Mouse (Mus musculus) limb, embryonic 11.5 days (tissue): Measurements from ENCODE around the gene Gse1. TPM values are rescaled to one million over a fixed set of nuclear protein-coding genes. Genes with fewer than 3 reads are reported as not detected.
A peak's percentile ranks its signal among the peaks of the same experiment; 100 is the strongest.

Source experiments
- ATAC-seq: fragments of 200-750 bp; cut with Nextera tagmentation; 2 replicates; pipeline ENCODE4 v1.8.0; 2017; ENCODE audit warnings: low read depth; ENCODE audit not compliant: insufficient number of reproducible peaks, low FRiP score, low TSS enrichment
- DNase-seq: peaks from one replicate; pipeline ENCODE4 v3.0.0-alpha.2; 2015; ENCODE audit warnings: low spot score
- H3K27ac ChIP-seq: fragments of 300-500 bp; sonication (generic); replicated peaks from 2 replicates; pipeline ENCODE4 v1.5.1; 2014; ENCODE audit warnings: low read depth, mild to moderate bottlenecking, low read length
- H3K27me3 ChIP-seq: fragments of 300-500 bp; sonication (generic); 2 replicates; pipeline ENCODE4 v1.6.1; 2014; ENCODE audit warnings: mild to moderate bottlenecking, low read length, mixed read lengths; ENCODE audit not compliant: control insufficient read depth, insufficient read depth
- H3K36me3 ChIP-seq: fragments of 300-500 bp; sonication (generic); 2 replicates; pipeline ENCODE4 v1.6.1; 2014; ENCODE audit warnings: mild to moderate bottlenecking, low read length, moderate library complexity, mixed read lengths; ENCODE audit not compliant: control insufficient read depth, insufficient read depth
- H3K4me1 ChIP-seq: fragments of 300-500 bp; sonication (generic); 2 replicates; pipeline ENCODE4 v1.6.1; 2014; ENCODE audit warnings: low read length, mixed read lengths; ENCODE audit not compliant: control insufficient read depth, insufficient read depth
- H3K4me2 ChIP-seq: fragments of 300-500 bp; sonication (generic); 2 replicates; pipeline ENCODE4 v1.6.1; 2014; ENCODE audit warnings: low read depth, mild to moderate bottlenecking, moderate library complexity; ENCODE audit not compliant: severe bottlenecking
- H3K4me3 ChIP-seq: fragments of 300-500 bp; sonication (generic); 2 replicates; pipeline ENCODE4 v1.5.1; 2014; ENCODE audit warnings: low read depth, low read length
- H3K9ac ChIP-seq: fragments of 300-500 bp; sonication (generic); 2 replicates; pipeline ENCODE4 v1.6.1; 2014; ENCODE audit warnings: mild to moderate bottlenecking, low read length
- H3K9me3 ChIP-seq: fragments of 300-500 bp; sonication (generic); 2 replicates; pipeline ENCODE4 v1.6.1; 2016; ENCODE audit warnings: low read length; ENCODE audit not compliant: control insufficient read depth
- WGBS: fragments of 180-500 bp; shearing (Covaris S2); extraction: QIAGEN DNeasy Blood & Tissue Kit; methylation state at CpG from one replicate; pipeline ENCODE4 v1.1.7; 2014; 5-methylcytosine and 5-hydroxymethylcytosine counted together
- polyA plus RNA-seq: library from polyadenylated mRNA; unstranded; fragments of >200 nt; fragmentation: Nextera tagmentation; extraction: Ambion mirVana; gene quantifications from 2 replicates; pipeline ENCODE4 v1.2.1, GENCODE M21; 2014

Gse1 gene
- polyA plus RNA-seq, 1 experiment from 2014 or later, result 6.6 TPM

DNA sequence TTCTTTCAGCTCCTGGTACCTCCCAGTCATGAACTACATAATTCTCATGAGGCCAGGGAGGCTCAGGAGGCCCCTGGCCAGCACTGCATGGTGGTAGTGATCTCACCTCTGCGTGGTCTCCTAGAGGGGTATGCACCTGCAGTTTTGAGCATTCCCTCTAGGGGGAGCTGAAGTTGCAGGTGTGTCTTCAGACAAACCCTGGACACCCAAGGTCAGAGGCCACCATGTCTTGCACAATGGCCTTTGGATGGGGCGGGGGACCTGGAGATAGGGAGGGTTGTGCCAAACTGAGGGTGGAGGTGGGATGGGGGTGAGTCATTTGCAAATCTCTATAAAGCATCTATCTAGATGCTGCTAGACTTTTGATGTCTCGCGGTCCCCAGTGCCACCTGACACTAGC, 87.4 kb downstream of the Gse1 start:
- H3K4me3 ChIP-seq, result no peak overlapping the region
- 89% methylated on average over 4 of the region's 4 CpGs for WGBS
- H3K27me3 ChIP-seq, result no peaks in the 10 kb centered on the region
- no peak for ATAC-seq
- no peak overlapping the region for H3K27ac ChIP-seq
- DNase-seq, result no peak
- peaks cover 11% of the 10 kb centered on the region for H3K4me1 ChIP-seq
- H3K36me3 ChIP-seq, result no peaks in the 10 kb centered on the region
- H3K9ac ChIP-seq, result no peak overlapping the region
- H3K9me3 ChIP-seq, result no peaks in the 10 kb centered on the region
- H3K4me2 ChIP-seq, result no peak overlapping the region

DNA sequence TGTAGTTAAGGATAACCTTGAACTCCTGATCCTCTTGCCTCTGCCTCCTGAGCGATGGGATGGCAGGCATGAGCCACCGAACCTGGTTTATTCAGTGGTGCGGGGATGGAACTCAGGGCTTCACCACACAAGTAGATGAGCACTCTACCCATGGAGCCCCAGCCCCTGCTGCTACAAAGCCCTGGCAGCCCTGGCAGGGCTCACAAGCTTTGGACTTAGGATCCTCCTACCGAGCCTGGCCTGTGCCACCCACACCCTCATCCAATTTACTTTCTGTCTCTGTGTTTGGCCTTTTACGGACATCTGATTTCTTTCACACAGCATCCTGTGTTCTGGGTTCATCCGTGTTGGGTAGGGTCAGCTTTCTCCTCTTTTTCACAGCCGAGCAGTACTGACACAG, 88.5 kb downstream of the Gse1 start:
- H3K9ac ChIP-seq, result no peak overlapping the region
- no peak overlapping the region for H3K4me3 ChIP-seq
- peaks cover 11% of the 10 kb centered on the region for H3K4me1 ChIP-seq
- DNase-seq, result no peak
- H3K27me3 ChIP-seq, result no peaks in the 10 kb centered on the region
- ATAC-seq, result no peak
- no peaks in the 10 kb centered on the region for H3K9me3 ChIP-seq
- no peak overlapping the region for H3K27ac ChIP-seq
- no peaks in the 10 kb centered on the region for H3K36me3 ChIP-seq
- no peak overlapping the region for H3K4me2 ChIP-seq
- 93% methylated on average over 7 of the region's 7 CpGs for WGBS

- Histone ChIP-seq H3K9ac (no peak overlapping the region), H3K27ac (peak overlapping the region; percentile 18; the same call in 1 of the 2 replicates), H3K27me3 (no peaks in the 10 kb centered on the region), H3K4me3 (no peak overlapping the region), H3K4me1 (peaks cover 14% of the 10 kb centered on the region), H3K4me2 (no peak overlapping the region), H3K9me3 (no peaks in the 10 kb centered on the region), H3K36me3 (no peaks in the 10 kb centered on the region)
- WGBS, result 80% methylated on average over 21 of the region's 21 CpGs
- no peak for ATAC-seq
- no peak for DNase-seq
These were observed 89.0 kb downstream of the Gse1 start for GRCm38 (mm10) chr8:120317118-120317824.

DNA sequence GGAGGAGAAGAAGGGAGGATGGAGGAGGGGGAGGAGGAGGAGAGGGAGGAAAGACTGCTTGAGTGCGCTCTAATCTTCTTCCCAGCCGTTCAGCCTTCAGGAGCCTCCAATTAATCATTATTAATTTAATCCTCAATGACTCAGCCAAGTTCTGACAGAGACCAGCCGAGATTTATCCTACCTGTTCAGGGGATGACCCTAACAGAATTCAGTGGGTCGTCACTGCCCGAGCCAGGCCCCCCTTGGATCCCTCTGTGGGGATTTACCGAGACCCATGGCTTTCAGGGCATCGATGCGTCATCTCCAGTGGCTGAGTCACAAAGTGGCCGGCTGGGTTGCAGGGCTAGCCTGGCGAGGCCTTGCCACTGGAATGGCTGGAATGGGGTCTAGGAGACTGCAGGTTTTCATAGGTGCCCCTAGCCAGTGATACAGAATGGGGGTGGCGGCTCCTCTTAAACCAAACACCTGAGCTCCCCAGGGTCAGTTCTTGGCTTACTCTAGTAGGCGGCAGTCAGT, 90.3 kb downstream of the Gse1 start:
- no peak overlapping the region for H3K9ac ChIP-seq
- no peaks in the 10 kb centered on the region for H3K9me3 ChIP-seq
- 71% methylated on average over 12 of the region's 12 CpGs for WGBS
- no peaks in the 10 kb centered on the region for H3K36me3 ChIP-seq
- no peak for ATAC-seq
- no peak overlapping the region for H3K4me2 ChIP-seq
- DNase-seq, result no peak
- no peak overlapping the region for H3K4me3 ChIP-seq
- H3K27ac ChIP-seq, result no peak overlapping the region
- H3K27me3 ChIP-seq, result no peaks in the 10 kb centered on the region
- peaks cover 27% of the 10 kb centered on the region for H3K4me1 ChIP-seq

GRCm38 (mm10) chr8:120319449-120319848, 91.2 kb downstream of the Gse1 start:
- Histone ChIP-seq H3K27ac (no peak overlapping the region), H3K9ac (no peak overlapping the region)
- ATAC-seq, result no peak; the same call in 1 of the 2 replicates

GRCm38 (mm10) chr8:120320146-120320545, 91.9 kb downstream of the Gse1 start:
- H3K27ac ChIP-seq, result no peak overlapping the region
- H3K9me3 ChIP-seq, result no peaks in the 10 kb centered on the region
- 93% methylated on average over 5 of the region's 5 CpGs for WGBS
- H3K4me1 ChIP-seq, result peaks cover 36% of the 10 kb centered on the region
- H3K4me3 ChIP-seq, result no peak overlapping the region
- no peak overlapping the region for H3K4me2 ChIP-seq
- no peak overlapping the region for H3K9ac ChIP-seq
- H3K27me3 ChIP-seq, result no peaks in the 10 kb centered on the region
- H3K36me3 ChIP-seq, result no peaks in the 10 kb centered on the region
- no peak for DNase-seq
- no peak for ATAC-seq

More at GRCm38 (mm10) chr8:120319449-120319848, 91.2 kb downstream of the Gse1 start:
- no peaks in the 10 kb centered on the region for H3K27me3 ChIP-seq
- no peak overlapping the region for H3K4me3 ChIP-seq
- DNase-seq, result peak; percentile 88
- peaks cover 35% of the 10 kb centered on the region for H3K4me1 ChIP-seq
- H3K36me3 ChIP-seq, result no peaks in the 10 kb centered on the region
- 22% methylated on average over 7 of the region's 7 CpGs for WGBS
- no peak overlapping the region for H3K4me2 ChIP-seq
- H3K9me3 ChIP-seq, result no peaks in the 10 kb centered on the region

GRCm38 (mm10) chr8:120321724-120322123, 93.5 kb downstream of the Gse1 start:
- no peaks in the 10 kb centered on the region; the same call in 1 of the 2 replicates for H3K27me3 ChIP-seq

DNA sequence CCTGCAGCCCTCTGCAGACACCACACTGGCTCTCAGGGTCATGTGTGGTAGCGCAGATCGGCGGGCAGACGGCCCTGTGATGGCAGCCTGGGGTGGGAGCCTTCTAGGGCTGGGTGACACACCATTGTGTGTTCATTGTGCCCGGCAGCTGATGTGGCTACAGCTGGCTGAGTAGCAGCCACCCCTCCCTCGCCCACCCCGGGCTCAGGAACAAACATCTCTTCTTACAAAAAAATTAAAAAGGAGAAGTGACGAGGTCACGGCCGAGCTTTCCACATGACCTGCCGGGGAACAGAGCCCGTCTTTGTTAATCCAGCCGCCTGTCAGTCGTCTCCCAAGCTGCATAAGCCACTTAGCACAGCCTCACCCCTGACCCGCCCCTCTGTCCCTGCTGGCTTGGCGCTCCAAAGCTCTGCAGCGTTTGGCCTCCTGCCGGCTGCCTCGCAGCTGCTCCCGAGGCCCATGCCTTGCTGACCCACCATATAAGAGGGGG, 94.7 kb downstream of the Gse1 start:
- 7% methylated on average over 20 of the region's 20 CpGs for WGBS
- no peak overlapping the region; the same call in 1 of the 2 replicates for H3K9ac ChIP-seq
- H3K4me1 ChIP-seq, result peaks cover 27% of the 10 kb centered on the region
- ATAC-seq (peak; percentile 70), DNase-seq (peak; percentile 75)
- H3K4me2 ChIP-seq, result peak overlapping the region; percentile 17; the same call in 1 of the 2 replicates
- no peak overlapping the region for H3K4me3 ChIP-seq
- H3K27ac ChIP-seq, result peak overlapping the region; percentile 85
- H3K36me3 ChIP-seq, result no peaks in the 10 kb centered on the region
- H3K27me3 ChIP-seq, result no peaks in the 10 kb centered on the region; the same call in 1 of the 2 replicates
- H3K9me3 ChIP-seq, result no peaks in the 10 kb centered on the region

More at GRCm38 (mm10) chr8:120321724-120322123, 93.5 kb downstream of the Gse1 start:
- Histone ChIP-seq H3K9me3 (no peaks in the 10 kb centered on the region), H3K9ac (no peak overlapping the region), H3K4me2 (no peak overlapping the region), H3K36me3 (no peaks in the 10 kb centered on the region), H3K4me1 (peaks cover 34% of the 10 kb centered on the region), H3K4me3 (no peak overlapping the region), H3K27ac (no peak overlapping the region)
- no peak for DNase-seq
- ATAC-seq, result no peak
- WGBS, result 38% methylated on average over 6 of the region's 6 CpGs
